Mouse (Mus musculus) CH12.LX (cell line): ENCODE data around the gene Uba52. TPM values are rescaled to one million over a fixed set of nuclear protein-coding genes. Genes with fewer than 3 reads are reported as not detected.

Source experiments
- DNase-seq: peaks from one replicate; pipeline ENCODE4 v3.0.0-alpha.2; 2013; ENCODE audit errors: extremely low read depth
- H3K27ac ChIP-seq: 2 replicates; pipeline ENCODE4 v1.5.1; 2012; ENCODE audit warnings: low read depth, mild to moderate bottlenecking, control low read depth, moderate library complexity; ENCODE audit not compliant: insufficient read depth
- H3K27me3 ChIP-seq: replicated peaks from 2 replicates; pipeline ENCODE3; 2012; ENCODE audit warnings: inconsistent platforms
- H3K36me3 ChIP-seq, 2 experiments: replicated peaks in 1 of 2; 2 replicates each; pipeline versions ENCODE3 to v1.6.1; 2012; ENCODE audit warnings: inconsistent platforms in 1 of 2, low read length in 1 of 2, mild to moderate bottlenecking in 1 of 2, mixed read lengths in 1 of 2, moderate library complexity in 1 of 2; ENCODE audit not compliant: control insufficient read depth in 1 of 2, insufficient read depth in 1 of 2
- H3K4me1 ChIP-seq, 2 experiments: 2 replicates each; pipeline ENCODE4 v1.6.1; 2012; ENCODE audit warnings: inconsistent platforms in 1 of 2, moderate library complexity in 1 of 2; ENCODE audit not compliant: insufficient read depth in 2 of 2, control insufficient read depth in 1 of 2
- H3K4me2 ChIP-seq: 2 replicates; pipeline ENCODE4 v1.6.1; 2012; ENCODE audit warnings: low read depth, mild to moderate bottlenecking, control low read depth; ENCODE audit not compliant: poor library complexity, insufficient read depth, severe bottlenecking
- H3K4me3 ChIP-seq, 3 experiments: fragments of 150-350 bp in 1 of 3; sonication (generic) in 1 of 3; replicated peaks in 1 of 3; 2 replicates each; pipeline versions ENCODE3 to v1.5.1; 2011 to 2012; ENCODE audit warnings: low read depth in 2 of 3, low read length in 2 of 3, mild to moderate bottlenecking in 2 of 3, moderate library complexity in 2 of 3, control low read depth in 1 of 3, improper control_type of control experiment in 1 of 3, inconsistent platforms in 1 of 3, mixed read lengths in 1 of 3; ENCODE audit not compliant: poor library complexity in 1 of 3
- H3K79me2 ChIP-seq: replicated peaks from 2 replicates; pipeline ENCODE4 v1.6.1; 2012; ENCODE audit warnings: mild to moderate bottlenecking, moderate library complexity; ENCODE audit not compliant: control insufficient read depth, poor library complexity, insufficient read depth, severe bottlenecking; ENCODE audit errors: extremely low read depth
- H3K9ac ChIP-seq: 2 replicates; pipeline ENCODE4 v1.6.1; 2012; ENCODE audit warnings: low read depth, mild to moderate bottlenecking, control low read depth, moderate library complexity; ENCODE audit not compliant: insufficient read depth
- H3K9me3 ChIP-seq: replicated peaks from 2 replicates; pipeline ENCODE3; 2012; ENCODE audit warnings: low read length, inconsistent platforms, mixed read lengths
- BHLHE40 ChIP-seq: IDR thresholded peaks from 2 replicates; pipeline ENCODE4 v1.6.1; 2011; ENCODE audit warnings: mild to moderate bottlenecking, low read depth, low read length, improper control_type of control experiment
- CHD1 ChIP-seq: IDR thresholded peaks from 2 replicates; pipeline ENCODE4 v1.6.1; 2012; ENCODE audit warnings: low read depth, low read length, improper control_type of control experiment, inconsistent platforms
- CHD2 ChIP-seq: IDR thresholded peaks from 2 replicates; pipeline ENCODE4 v1.6.1; 2011; ENCODE audit warnings: low read length, improper control_type of control experiment
- CTCF ChIP-seq, 2 experiments: IDR thresholded peaks in 1 of 2; conservative IDR thresholded peaks in 1 of 2; 2 replicates each; pipeline ENCODE4 v1.5.1; 2011 to 2012; ENCODE audit warnings: low read depth in 2 of 2, low read length in 2 of 2, improper control_type of control experiment in 1 of 2, inconsistent platforms in 1 of 2, mild to moderate bottlenecking in 1 of 2, moderate library complexity in 1 of 2
- E2F4 ChIP-seq: IDR thresholded peaks from 2 replicates; pipeline ENCODE4 v1.6.1; 2011; ENCODE audit warnings: low read depth, low read length, improper control_type of control experiment; ENCODE audit not compliant: insufficient replicate concordance
- ELF1 ChIP-seq: IDR thresholded peaks from 2 replicates; pipeline ENCODE4 v1.6.1; 2014; ENCODE audit warnings: low read depth, mild to moderate bottlenecking, inconsistent platforms, low read length, improper control_type of control experiment
- EP300 ChIP-seq: IDR thresholded peaks from 2 replicates; pipeline ENCODE4 v1.6.1; 2011; ENCODE audit warnings: low read length, improper control_type of control experiment
- ETS1 ChIP-seq: conservative IDR thresholded peaks from 2 replicates; pipeline ENCODE4 v1.6.1; 2012; ENCODE audit warnings: low read depth, mild to moderate bottlenecking, inconsistent platforms, low read length, improper control_type of control experiment, moderate library complexity
- GABPA ChIP-seq: IDR thresholded peaks from 2 replicates; pipeline ENCODE4 v1.6.1; 2012; ENCODE audit warnings: low read depth, low read length, improper control_type of control experiment, inconsistent platforms; ENCODE audit not compliant: insufficient replicate concordance
- IRF4 ChIP-seq: IDR thresholded peaks from 2 replicates; pipeline ENCODE4 v1.6.1; 2014; ENCODE audit warnings: low read depth, mild to moderate bottlenecking, inconsistent platforms, low read length, improper control_type of control experiment
- JUN ChIP-seq: IDR thresholded peaks from 2 replicates; pipeline ENCODE4 v1.6.1; 2011; ENCODE audit warnings: low read depth, mild to moderate bottlenecking, low read length, improper control_type of control experiment, moderate library complexity; ENCODE audit not compliant: insufficient read depth
- JUND ChIP-seq: conservative IDR thresholded peaks from 2 replicates; pipeline ENCODE4 v1.6.1; 2011; ENCODE audit warnings: low read depth, low read length, improper control_type of control experiment
- KAT2A ChIP-seq: IDR thresholded peaks from 2 replicates; pipeline ENCODE4 v1.6.1; 2012; ENCODE audit warnings: low read length, improper control_type of control experiment, inconsistent platforms; ENCODE audit not compliant: insufficient replicate concordance
- MAFK ChIP-seq: IDR thresholded peaks from 2 replicates; pipeline ENCODE4 v1.6.1; 2011; ENCODE audit warnings: low read length, improper control_type of control experiment; ENCODE audit not compliant: insufficient replicate concordance
- MAX ChIP-seq: IDR thresholded peaks from 2 replicates; pipeline ENCODE4 v1.6.1; 2011; ENCODE audit warnings: low read length, improper control_type of control experiment
- MAZ ChIP-seq: IDR thresholded peaks from 2 replicates; pipeline ENCODE4 v1.6.1; 2012; ENCODE audit warnings: low read depth, mild to moderate bottlenecking, inconsistent platforms, low read length, improper control_type of control experiment, moderate library complexity
- MEF2A ChIP-seq: IDR thresholded peaks from 2 replicates; pipeline ENCODE4 v1.6.1; 2014; ENCODE audit warnings: low read depth, mild to moderate bottlenecking, inconsistent platforms, low read length, improper control_type of control experiment, borderline replicate concordance
- MXI1 ChIP-seq: IDR thresholded peaks from 2 replicates; pipeline ENCODE4 v1.6.1; 2011; ENCODE audit warnings: mild to moderate bottlenecking, low read depth, low read length, improper control_type of control experiment
- MYC ChIP-seq: IDR thresholded peaks from 2 replicates; pipeline ENCODE4 v1.6.1; 2011; ENCODE audit warnings: low read depth, mild to moderate bottlenecking, improper control_type of control experiment, low read length
- NELFE ChIP-seq: IDR thresholded peaks from 2 replicates; pipeline ENCODE4 v1.6.1; 2011; ENCODE audit warnings: low read depth, low read length, improper control_type of control experiment
- NRF1 ChIP-seq: IDR thresholded peaks from 2 replicates; pipeline ENCODE4 v1.6.1; 2014; ENCODE audit warnings: low read depth, mild to moderate bottlenecking, inconsistent platforms, low read length, improper control_type of control experiment, moderate library complexity
- PAX5 ChIP-seq: IDR thresholded peaks from 2 replicates; pipeline ENCODE4 v1.6.1; 2012; ENCODE audit warnings: low read length, inconsistent platforms, mixed read lengths
- POLR2A ChIP-seq: IDR thresholded peaks from 2 replicates; pipeline ENCODE4 v1.6.1; 2011; ENCODE audit warnings: low read depth, mild to moderate bottlenecking, improper control_type of control experiment, low read length
- POLR2AphosphoS2 ChIP-seq: IDR thresholded peaks from 2 replicates; pipeline ENCODE4 v1.6.1; 2011; ENCODE audit warnings: low read depth, low read length, improper control_type of control experiment
- RAD21 ChIP-seq: IDR thresholded peaks from 2 replicates; pipeline ENCODE4 v1.6.1; 2011; ENCODE audit warnings: low read depth, mild to moderate bottlenecking, low read length, improper control_type of control experiment, moderate library complexity
- RCOR1 ChIP-seq: conservative IDR thresholded peaks from 2 replicates; pipeline ENCODE4 v1.6.1; 2012; ENCODE audit warnings: low read depth, mild to moderate bottlenecking, inconsistent platforms, low read length, improper control_type of control experiment
- SIN3A ChIP-seq: IDR thresholded peaks from 2 replicates; pipeline ENCODE4 v1.6.1; 2012; ENCODE audit warnings: low read length, improper control_type of control experiment, inconsistent platforms
- SMC3 ChIP-seq: IDR thresholded peaks from 2 replicates; pipeline ENCODE4 v1.6.1; 2011; ENCODE audit warnings: low read depth, low read length, improper control_type of control experiment
- TBP ChIP-seq: conservative IDR thresholded peaks from 2 replicates; pipeline ENCODE4 v1.6.1; 2011; ENCODE audit warnings: low read depth, low read length, improper control_type of control experiment
- TCF12 ChIP-seq: IDR thresholded peaks from 2 replicates; pipeline ENCODE4 v1.6.1; 2014; ENCODE audit warnings: low read depth, mild to moderate bottlenecking, inconsistent platforms, low read length, improper control_type of control experiment
- UBTF ChIP-seq: IDR thresholded peaks from 2 replicates; pipeline ENCODE4 v1.6.1; 2012; ENCODE audit warnings: low read depth, mild to moderate bottlenecking, inconsistent platforms, low read length, improper control_type of control experiment, moderate library complexity
- USF1 ChIP-seq: IDR thresholded peaks from 2 replicates; pipeline ENCODE4 v1.6.1; 2014; ENCODE audit warnings: low read depth, mild to moderate bottlenecking, inconsistent platforms, low read length, improper control_type of control experiment
- USF2 ChIP-seq: conservative IDR thresholded peaks from 2 replicates; pipeline ENCODE4 v1.6.1; 2011; ENCODE audit warnings: low read depth, low read length, improper control_type of control experiment
- ZC3H11A ChIP-seq: IDR thresholded peaks from 2 replicates; pipeline ENCODE4 v1.6.1; 2012; ENCODE audit warnings: low read depth, mild to moderate bottlenecking, inconsistent platforms, low read length, improper control_type of control experiment
- ZKSCAN1 ChIP-seq: IDR thresholded peaks from 2 replicates; pipeline ENCODE4 v1.6.1; 2012; ENCODE audit warnings: low read depth, inconsistent platforms, low read length, improper control_type of control experiment, borderline replicate concordance
- ZMIZ1 ChIP-seq: IDR thresholded peaks from 2 replicates; pipeline ENCODE4 v1.6.1; 2012; ENCODE audit warnings: low read depth, mild to moderate bottlenecking, inconsistent platforms, low read length, improper control_type of control experiment
- ZNF384 ChIP-seq: IDR thresholded peaks from 2 replicates; pipeline ENCODE4 v1.6.1; 2012; ENCODE audit warnings: low read depth, low read length, improper control_type of control experiment, inconsistent platforms
- dilution Hi-C: fragments of 300-500 bp; cut with MboI; formaldehyde crosslinking; loops from 2 replicates; pipeline ENCODE4 v1.14.3; 2020; ENCODE audit warnings: low sequenced_read_pairs; ENCODE audit not compliant: extremely low pct_unique_long_range_greater_than_20kb, extremely low pct_ligation_motif_present
- in situ Hi-C: fragments of 300-500 bp; cut with MboI; formaldehyde crosslinking; loops from 3 replicates; pipeline ENCODE4 v1.14.3; 2019; ENCODE audit warnings: low sequenced_read_pairs, low pct_ligation_motif_present, low pct_unique_long_range_greater_than_20kb, mixed read lengths
- polyA plus RNA-seq: library from polyadenylated mRNA; unstranded; fragments of >175 nt; gene quantifications from 2 replicates; pipeline ENCODE4 v1.2.1, GENCODE M21; 2012; ENCODE audit warnings: low read depth; ENCODE audit not compliant: insufficient read length
- total RNA-seq, 2 experiments: library from RNA; depleted of rRNA; stranded (reverse); fragments of 300-350 nt in 1 of 2; fragments of >200 nt in 1 of 2; gene quantifications; 2 replicates each; pipeline ENCODE4 v1.2.3; 2012 to 2014

The Uba52 gene
- total and polyA plus RNA-seq, 3 experiments, result 1,181 to 3,341 (median 1,372) TPM

DNA sequence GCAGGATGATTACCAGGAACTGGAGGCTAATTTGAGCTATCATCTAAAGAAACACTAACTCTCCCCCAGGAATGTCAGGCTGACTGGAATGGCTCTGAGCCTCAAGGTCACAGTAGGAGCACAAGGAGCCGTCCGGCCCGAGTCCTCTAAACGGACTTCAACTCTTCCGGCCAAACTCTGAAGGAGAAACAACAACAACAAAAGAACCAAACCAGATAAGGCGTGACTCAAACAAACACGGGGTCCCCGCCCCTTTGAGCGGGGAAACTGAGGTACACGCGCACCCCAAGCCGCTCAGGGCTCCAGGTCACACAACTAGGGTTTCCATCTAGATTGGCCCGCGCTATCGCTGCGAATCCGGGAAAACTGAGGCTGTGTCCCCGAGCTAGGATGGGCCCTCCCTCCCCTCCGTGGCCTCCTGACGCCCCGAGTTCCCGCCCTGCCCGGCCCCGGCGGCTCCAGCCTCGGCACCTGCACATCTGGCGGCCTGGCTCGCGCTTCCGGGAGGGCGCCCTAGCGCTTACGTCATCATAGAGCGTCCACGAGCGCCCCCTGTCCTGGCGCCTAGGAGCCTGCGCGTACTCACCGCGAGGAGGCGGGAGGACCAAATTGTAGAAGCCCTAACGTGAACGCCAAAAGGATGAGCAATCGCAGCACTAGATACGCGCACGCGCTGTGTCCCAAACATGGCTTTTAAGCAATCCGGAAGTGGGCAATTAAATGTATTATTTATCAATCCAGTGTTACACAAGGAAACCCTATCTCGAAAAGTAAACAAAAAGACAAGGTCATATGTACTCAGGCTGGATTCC is 12.2 kb upstream of the Uba52 start:
- Histone ChIP-seq H3K4me2 (peak overlapping the region; percentile 86), H3K36me3 (peaks cover 13 to 30% of the 10 kb centered on the region in 2 experiments), H3K79me2 (no peaks in the 10 kb centered on the region; the same call in 1 of the 2 replicates), H3K9ac (peak overlapping the region; percentile 94), H3K27ac (peak overlapping the region; percentile 75), H3K4me3 (peak overlapping the region; percentile 86 to 98 (median 93)), H3K4me1 (peaks cover 6 to 27% of the 10 kb centered on the region in 2 experiments), H3K27me3 (no peaks in the 10 kb centered on the region), H3K9me3 (no peaks in the 10 kb centered on the region)
- in situ Hi-C loops, result no loop called here
- peak; percentile 97 for DNase-seq
- dilution Hi-C loops, result no loop called here
- TF ChIP-seq RAD21 (peak; percentile 13), EP300 (no peak), TBP (peak; percentile 71; the same call in 1 of the 2 replicates), MAFK (no peak), PAX5 (no peak), MAZ (peak; percentile 94), NELFE (peak; percentile 82), ZNF384 (peak; percentile 14; the same call in 1 of the 2 replicates), ZMIZ1 (peak; percentile 80; the same call in 1 of the 2 replicates), KAT2A (peak; percentile 88; the same call in 1 of the 2 replicates), MEF2A (peak; percentile 81; the same call in 1 of the 2 replicates), SMC3 (0 out of 2 replicates have a peak, but pooled peaks have one; percentile 18), POLR2AphosphoS2 (no peak), CTCF (conservative IDR thresholded peaks at IDR 0.05 in 1 of 2, IDR thresholded peaks at IDR 0.05 in 1 of 2; ENCODE audit: low read depth in 2 of 2, low read length in 2 of 2) (peak in 1 of 2 experiments; percentile 83; a peak in 2 of 4 replicates), USF2 (no peak), TCF12 (peak; percentile 91), ELF1 (peak; percentile 99), IRF4 (peak; percentile 80), JUN (peak; percentile 41; the same call in 1 of the 2 replicates), USF1 (peak; percentile 20; the same call in 1 of the 2 replicates), SIN3A (peak; percentile 97), MYC (no peak; the same call in 1 of the 2 replicates), CHD2 (peak; percentile 52; the same call in 1 of the 2 replicates), ETS1 (peak; percentile 57), MXI1 (peak; percentile 95), MAX (peak; percentile 86), ZC3H11A (0 out of 2 replicates have a peak, but pooled peaks have one; percentile 1), E2F4 (no peak; the same call in 1 of the 2 replicates), UBTF (peak; percentile 68; the same call in 1 of the 2 replicates), ZKSCAN1 (no peak), CHD1 (no peak), BHLHE40 (peak; percentile 72), JUND (no peak; the same call in 1 of the 2 replicates), RCOR1 (no peak), NRF1 (peak; percentile 90), GABPA (peak; percentile 17; the same call in 1 of the 2 replicates), POLR2A (peak; percentile 89)
